Mouse (Mus musculus): Measurements from ENCODE around the gene Kirrel3. TPM values are rescaled to one million over a fixed set of nuclear protein-coding genes. Genes with fewer than 3 reads are reported as not detected.

Kirrel3 gene
- total RNA-seq, 2 experiments from 2014 or later: 0.88 to 1.1 TPM

DNA sequence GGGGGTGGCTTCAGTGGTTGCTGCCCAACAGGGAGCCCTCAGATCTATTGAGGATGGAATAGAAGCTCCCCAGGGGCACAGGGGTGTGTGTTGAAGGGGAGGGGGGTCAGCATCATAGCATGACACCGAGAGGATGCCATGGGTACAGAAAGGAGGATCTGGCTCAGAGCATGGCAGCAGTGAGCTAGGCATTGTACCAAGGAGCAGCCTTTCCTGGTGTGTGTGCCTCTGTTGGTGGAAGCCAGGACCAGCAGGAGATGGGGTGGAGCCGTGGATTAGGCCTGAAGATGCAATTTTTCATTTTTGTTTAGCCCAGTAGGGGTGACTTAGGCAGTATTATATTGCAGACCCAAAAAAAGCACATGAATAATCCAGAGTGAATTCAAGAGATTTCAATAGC lies 7.9 kb downstream of the Kirrel3 start:
- intact Hi-C loops (cut with DNase I; ENCODE audit: low total_unique reads): no loop called here
- no peak for DNase-seq

DNA sequence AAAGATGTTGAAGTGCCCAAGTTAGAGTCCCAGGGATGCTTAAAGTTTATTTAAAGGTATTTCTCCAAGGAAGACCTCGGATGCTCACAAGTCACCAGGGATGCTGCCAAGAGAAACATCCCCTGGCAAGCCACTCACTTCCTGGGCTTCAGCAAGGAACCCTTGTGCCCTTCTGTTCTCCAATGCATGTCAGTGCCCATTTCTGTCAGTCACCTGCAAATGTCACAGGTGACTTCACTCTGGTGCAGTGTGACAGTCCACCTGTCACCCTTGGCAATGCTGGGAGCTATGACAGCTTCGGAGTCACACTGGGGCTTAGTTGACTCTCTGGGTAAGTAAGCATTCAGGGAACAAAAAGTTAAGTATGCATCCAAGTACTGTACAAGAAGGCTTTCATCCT lies 12.4 kb downstream of the Kirrel3 start:
- no peak for DNase-seq
- intact Hi-C loops (cut with DNase I; ENCODE audit: low total_unique reads): loop anchor here (2.0 to 5.0 kb wide), 3 partner anchors 255 to 519 kb away; no protein-coding TSS in a partner anchor

DNA sequence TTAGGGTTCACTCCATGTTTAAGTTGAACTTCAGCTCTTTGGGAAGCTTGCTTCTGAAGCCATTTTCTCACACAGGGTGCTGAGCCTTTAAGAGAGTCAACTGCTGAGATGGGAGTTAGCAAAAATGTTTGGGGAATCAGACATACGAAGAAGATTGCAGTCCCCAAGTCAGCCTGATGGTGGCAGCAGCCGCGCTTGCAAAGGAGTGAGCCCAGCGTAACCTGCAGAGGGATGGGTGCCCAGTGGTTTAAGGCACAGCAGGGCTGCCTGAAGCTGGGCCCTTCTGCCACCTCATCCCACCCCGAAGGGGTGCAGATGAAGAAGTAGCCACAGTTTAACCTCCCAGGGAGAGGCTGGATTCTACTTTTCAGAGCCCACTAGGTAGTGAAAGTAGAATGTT lies 13.0 kb downstream of the Kirrel3 start:
- DNase-seq: peak; percentile 72
- intact Hi-C loops (cut with DNase I; ENCODE audit: low total_unique reads): loop anchor here (2.0 to 5.0 kb wide), 3 partner anchors 254 to 519 kb away; no protein-coding TSS in a partner anchor

DNA sequence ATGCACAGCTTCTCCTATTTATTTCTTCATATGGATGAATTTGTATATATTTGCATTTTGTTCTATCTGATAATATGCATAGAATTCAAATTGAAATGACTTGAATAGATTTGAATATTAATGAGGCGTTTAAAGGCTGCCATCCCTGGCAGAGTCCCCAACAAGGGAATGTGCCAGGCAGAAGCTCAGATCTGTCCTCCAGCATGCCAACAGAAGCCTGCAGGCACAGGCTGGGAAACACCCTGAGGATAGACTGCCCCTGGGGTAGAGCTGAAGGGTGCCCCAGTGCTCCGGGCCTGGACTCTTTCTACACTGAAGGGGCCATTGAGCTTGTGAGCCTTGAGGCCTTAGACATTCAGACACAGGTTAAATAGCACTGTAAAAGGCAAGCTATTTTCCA lies 21.5 kb downstream of the Kirrel3 start:
- DNase-seq: no peak
- intact Hi-C loops (cut with DNase I; ENCODE audit: low total_unique reads): no loop called here

DNA sequence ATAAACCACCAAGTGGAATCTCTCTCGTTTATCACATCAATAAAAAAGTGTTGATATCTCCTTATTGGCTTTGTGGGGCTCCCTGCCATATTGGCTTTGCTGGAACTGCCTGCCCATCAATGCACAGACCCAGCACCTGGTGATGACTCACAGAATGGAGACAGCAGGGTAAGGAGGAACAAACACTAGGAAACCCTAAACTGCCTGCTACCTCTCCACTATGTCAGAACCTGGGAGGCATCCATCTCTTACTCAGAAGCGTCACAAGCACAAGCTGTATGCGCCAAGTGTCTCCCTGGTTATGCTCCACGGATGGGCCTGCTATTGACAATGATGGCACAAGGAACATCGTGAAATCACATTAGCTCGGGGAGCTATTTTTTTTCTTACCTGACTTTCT lies 33.2 kb downstream of the Kirrel3 start:
- no peak for DNase-seq
- intact Hi-C loops (cut with DNase I; ENCODE audit: low total_unique reads): no loop called here

DNA sequence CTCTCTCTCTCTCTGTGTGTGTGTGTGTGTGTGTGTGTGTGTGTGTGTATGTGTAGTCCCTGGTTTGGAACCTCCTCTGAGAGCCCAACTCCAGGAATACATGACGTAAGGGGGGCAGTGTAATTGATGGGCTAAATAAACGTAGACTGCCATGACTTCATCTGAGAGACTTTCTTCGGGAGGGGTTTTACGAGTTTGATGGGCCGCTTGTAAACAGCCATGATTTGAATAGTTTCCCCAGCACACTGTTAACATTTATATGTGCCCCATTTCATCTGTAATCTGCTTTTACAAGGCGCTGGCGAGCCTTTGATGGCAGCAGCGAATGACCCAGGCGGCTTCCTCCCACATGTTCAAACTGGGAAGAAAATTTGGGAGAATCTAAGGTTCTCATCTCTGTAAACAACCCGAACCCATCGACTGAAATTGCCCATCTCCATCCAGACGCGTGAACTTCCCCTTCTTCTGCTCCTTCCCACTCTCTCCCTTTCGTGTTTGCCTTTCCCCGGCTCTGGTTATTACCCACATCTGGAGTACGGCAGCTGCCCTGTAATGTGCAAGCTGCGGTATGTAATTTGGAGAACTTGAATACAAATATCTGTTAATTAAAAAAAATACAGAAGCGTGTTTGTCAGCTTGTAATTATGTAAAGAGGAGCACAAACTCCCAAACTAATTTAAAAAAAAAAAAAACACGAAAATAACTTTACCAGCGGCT lies 34.7 kb downstream of the Kirrel3 start:
- intact Hi-C loops (cut with DNase I; ENCODE audit: low total_unique reads): no loop called here
- no peak for DNase-seq

DNA sequence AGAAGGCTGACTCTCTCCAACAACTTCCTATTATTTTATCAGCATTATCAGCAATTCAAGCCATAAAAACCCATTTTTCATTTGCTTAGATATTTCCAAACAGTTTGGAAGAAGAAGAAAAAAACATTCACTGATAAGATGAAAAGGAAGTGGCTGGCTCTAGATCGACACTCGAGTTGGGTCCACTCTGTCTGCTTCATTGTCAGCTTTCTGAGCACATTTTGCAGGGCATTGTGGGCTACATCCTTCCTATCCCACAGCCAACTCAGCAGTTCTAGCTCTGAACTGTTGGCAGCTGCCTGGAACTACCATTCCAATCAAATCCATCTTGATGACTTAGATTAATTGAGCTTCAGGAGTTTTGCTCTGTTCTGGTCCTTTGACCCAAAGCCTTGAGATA lies 40.0 kb downstream of the Kirrel3 start:
- intact Hi-C loops (cut with DNase I; ENCODE audit: low total_unique reads): no loop called here
- no peak for DNase-seq

DNA sequence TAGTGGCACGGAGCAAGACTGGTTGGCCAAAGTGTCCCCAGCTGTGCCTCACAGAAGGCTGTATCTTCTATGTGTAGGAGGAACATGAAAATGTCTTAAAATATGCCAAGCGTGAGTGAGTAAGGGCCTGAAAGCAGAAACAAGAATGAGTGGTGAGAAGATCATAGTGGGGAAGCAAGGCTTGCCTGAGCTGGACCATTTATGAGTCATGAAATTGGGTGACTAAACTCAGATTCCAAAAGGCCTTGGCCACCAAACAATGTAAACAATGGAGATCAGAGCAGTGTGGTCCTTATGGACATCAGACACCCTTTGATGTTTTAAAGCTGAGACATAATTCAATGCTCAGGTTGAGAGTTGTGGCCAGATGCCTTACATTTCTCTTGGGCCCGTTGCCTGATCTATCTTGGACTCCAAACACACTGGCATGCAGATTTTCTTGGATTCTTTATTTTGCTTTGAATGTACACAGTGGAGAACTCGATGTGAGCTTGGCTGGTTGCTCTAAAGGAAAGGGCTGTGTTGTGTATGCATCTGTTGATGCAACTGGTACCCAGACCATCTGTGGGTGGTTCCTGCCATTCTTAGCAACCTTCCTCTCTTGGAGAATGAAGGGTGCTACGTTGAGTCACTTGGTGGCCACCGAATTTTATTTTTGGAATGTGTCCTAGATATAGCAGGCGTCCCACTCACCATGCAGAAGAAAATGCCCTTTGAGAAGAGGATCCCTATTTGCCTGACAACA lies 53.1 kb downstream of the Kirrel3 start:
- no peak for DNase-seq
- intact Hi-C loops (cut with DNase I; ENCODE audit: low total_unique reads): no loop called here

DNA sequence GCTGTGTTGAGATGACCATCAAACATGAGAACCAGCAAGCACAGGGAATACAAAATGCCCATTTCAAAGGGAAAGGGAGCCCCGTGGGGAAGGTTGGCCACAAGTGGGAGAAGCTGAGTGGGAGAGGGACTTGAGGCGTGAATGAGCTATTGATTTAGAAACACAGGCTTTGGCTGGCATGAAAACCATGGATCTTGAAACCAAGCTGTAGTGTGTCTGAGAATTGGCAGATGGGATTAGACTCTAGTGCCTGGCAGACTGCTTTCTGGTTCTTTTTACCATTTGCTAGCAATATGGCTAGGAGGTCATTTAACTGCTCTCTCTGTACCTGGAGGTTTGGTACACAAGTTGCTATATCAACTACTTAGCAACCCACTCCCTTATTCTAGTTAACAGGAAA lies 56.2 kb downstream of the Kirrel3 start:
- DNase-seq: no peak
- intact Hi-C loops (cut with DNase I; ENCODE audit: low total_unique reads): no loop called here

DNA sequence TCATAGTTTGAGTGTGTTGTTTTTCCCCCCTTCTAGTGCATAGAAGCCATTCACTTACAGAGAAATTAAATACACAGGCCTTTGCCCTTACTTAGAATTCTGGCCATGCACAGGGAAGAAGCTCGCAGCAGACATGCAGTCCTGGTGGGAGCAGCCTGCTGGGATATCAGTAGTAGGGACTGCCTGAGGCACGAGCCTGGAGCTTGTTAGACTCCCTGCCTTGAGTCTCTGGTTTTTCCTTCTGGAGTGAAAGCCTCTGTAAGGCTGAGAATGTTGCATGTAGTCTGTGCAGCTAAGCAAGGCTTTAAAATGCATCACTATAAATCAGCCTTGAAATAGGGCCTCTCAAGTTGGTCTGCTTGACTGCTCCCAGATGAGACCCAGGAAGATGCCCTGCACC lies 70.0 kb downstream of the Kirrel3 start:
- no peak for DNase-seq
- intact Hi-C loops (cut with DNase I; ENCODE audit: low total_unique reads): no loop called here

DNA sequence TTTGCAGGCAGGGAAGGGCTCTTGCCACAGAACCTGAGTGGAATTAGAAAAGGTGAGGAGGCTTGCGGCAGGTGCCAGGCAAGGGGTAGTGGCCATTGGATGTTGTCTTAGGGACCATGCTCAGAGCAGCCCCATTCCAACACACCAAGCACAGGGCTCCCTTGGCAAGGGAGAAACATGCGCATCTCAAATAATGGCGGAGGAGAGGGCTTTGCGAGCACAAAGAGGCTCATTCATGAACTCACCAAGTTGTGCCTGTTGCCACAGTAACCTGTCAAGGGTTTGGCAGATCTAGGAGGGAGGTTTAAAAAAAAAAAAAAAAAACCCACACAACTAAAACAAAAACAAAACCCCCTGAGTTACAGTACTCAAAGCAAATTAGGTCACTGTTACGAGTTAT lies 72.2 kb downstream of the Kirrel3 start:
- intact Hi-C loops (cut with DNase I; ENCODE audit: low total_unique reads): no loop called here
- no peak for DNase-seq

DNA sequence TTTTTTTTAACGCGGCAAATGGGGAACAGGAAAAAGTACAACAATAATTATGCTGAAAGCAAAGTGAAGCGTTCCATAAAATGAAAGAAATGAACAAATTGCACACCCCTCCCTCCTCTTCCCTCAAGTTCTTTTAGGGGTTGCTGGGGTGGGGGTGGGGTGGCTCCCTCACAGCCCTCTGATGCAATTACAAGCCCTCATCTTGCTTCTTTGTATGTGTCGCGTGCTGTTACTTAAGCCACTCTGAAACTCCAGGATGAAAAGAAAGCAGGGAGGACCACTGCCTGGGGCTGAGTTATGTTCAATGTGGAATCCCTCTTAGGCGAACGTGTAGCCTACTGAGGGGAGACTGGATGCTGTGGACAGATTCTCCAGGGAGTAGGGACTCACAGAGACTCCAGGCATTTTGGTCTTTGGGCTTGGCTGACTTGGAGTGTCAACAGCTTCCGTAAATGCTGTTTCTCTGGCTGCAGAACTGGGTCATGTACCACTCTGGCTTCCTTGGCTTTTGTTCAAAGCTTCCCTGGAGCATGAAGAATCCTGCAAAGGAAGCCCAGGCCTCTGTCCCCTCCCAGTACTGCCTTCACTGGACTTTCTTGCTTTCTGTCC lies 72.7 kb downstream of the Kirrel3 start:
- no peak for DNase-seq
- intact Hi-C loops (cut with DNase I; ENCODE audit: low total_unique reads): no loop called here

DNA sequence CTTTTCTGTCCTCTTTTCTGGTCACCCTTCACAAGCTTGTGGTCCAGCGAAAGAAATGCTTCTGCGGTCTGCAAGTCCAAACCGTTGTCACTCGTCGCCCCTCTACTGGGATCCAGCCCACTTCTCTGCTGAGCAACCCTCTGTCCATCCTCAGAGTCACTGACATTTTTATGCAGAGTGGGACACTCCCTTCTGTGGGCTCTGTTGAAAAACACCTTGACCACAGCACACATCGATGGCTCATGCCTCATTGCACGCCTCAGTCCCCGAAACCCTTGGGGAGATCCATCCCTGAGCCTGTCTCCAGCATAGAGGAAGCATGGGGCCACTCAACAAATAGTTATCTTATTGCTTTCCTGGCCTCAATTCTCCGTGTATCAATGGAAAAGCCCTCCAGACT lies 73.4 kb downstream of the Kirrel3 start:
- no peak for DNase-seq
- intact Hi-C loops (cut with DNase I; ENCODE audit: low total_unique reads): no loop called here

DNA sequence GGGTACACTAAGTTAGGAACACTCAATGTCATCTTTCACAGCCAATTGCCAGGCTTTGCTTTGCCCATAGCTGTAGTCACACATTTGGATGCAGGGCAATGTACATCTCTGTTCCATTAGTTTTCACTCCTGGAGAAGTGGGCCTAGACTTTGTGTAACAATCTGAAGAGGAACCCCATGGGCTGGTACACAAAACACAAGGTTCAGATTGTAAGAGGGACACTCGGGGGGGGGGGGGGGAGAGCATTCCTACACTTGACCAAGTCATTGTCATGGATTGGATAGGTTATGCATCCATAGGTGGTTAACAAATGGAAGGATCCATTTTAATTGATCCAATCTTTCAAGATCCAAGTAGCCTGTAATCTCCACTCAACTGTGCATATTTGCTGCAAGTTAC lies 75.6 kb downstream of the Kirrel3 start:
- intact Hi-C loops (cut with DNase I; ENCODE audit: low total_unique reads): no loop called here
- DNase-seq: no peak

DNA sequence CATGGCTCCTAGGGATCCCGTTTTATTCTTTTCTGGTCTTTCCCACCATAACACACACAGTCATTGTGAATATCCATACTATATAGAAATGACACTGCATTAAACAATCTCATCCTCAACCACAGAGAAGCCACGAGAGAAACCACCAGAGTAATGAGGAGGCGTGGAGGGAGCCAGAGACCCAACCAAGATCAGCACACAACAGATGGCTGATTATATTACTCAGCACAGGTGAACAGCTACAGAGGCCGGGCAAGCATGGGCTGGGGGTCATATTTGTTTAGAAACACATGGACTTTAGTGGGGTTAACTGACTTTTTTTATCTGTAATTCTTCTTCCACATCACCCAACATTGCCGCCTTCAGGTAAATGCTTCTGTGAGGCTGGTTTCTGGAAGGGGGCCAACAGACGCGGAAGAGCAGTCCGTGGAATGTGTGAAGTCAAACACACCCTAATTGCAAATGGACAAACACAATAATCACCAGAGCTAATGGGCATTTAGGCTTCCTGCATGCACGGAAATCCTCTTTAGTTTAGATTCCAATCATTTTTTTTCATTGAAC lies 76.8 kb downstream of the Kirrel3 start:
- DNase-seq: no peak
- intact Hi-C loops (cut with DNase I; ENCODE audit: low total_unique reads): no loop called here

DNA sequence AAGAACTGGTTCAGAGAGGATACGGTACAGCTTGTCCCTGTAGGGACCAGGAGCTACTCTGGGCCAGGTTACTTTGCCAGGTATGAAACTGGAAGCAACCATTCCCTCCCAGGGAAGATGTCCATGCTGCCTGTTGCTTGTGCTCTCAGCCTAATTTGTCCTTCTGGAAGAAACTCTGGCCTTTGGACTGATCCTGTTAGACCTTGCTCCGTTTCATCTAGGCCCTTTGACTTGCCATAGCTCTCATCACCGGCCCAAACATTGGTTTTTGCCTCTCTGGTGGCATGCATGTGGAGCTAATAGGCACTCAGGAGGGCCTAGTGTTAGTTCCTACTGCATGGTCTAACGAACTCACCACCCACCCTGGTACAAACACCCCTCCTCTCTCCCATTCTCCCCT lies 88.2 kb downstream of the Kirrel3 start:
- intact Hi-C loops (cut with DNase I; ENCODE audit: low total_unique reads): no loop called here
- DNase-seq: no peak

DNA sequence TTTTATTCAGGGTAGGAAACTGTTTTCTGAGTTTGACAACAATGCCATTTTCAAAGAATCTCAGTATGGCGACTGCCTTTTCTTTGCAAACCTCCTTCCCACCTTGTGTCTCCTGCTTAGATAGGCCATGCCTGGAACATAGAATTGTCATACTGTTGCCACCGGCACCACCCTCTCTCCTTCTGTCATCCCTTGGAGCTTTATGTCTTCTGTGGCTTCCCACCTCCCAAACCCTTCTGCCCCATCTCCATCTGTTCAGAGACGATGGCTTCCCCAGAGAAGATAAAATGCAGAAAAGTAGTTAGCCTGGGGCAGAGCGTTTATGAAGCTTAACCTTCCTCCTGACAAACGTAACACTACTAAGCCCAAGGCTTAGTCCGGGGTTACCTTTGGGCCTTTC lies 88.9 kb downstream of the Kirrel3 start:
- intact Hi-C loops (cut with DNase I; ENCODE audit: low total_unique reads): no loop called here
- DNase-seq: no peak

DNA sequence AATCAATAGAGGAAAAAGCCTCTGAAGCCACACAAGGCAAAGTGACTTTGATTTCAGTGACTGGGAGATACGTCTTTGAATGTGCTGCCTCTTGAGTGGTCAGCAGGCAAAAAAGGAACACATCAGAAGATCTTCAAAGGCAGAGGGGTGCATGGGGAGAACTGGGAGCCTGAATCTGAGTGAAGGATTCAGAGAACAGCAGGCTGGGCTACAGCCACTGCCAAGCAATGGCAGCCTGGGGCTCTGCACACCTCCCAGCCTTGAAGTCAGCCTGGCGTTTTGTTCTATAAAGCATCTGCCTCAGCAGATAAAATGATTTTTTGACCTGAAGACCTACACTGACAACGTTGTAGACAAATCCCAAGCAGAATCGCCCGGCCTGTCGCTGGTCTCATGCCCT lies 93.5 kb downstream of the Kirrel3 start:
- intact Hi-C loops (cut with DNase I; ENCODE audit: low total_unique reads): no loop called here
- no peak for DNase-seq

DNA sequence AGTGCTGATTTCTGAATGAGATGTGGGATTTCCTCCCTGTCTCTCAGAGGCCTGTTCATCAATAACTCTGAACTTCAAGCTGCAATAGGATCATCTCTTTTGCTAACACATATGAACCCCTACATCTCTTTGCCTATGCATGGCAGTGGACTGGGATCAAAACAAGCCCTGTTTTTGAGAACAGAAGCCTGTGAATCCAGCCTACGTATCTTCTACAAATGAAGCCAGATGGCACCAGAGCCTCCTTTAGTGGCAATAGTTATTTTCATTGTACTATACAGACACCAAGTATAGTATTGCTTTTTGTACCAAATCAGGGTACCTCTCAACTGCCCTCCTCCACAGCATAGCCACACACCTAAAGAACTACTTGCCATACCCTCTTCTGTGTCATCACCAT lies 94.4 kb downstream of the Kirrel3 start:
- no peak for DNase-seq
- intact Hi-C loops (cut with DNase I; ENCODE audit: low total_unique reads): no loop called here

DNA sequence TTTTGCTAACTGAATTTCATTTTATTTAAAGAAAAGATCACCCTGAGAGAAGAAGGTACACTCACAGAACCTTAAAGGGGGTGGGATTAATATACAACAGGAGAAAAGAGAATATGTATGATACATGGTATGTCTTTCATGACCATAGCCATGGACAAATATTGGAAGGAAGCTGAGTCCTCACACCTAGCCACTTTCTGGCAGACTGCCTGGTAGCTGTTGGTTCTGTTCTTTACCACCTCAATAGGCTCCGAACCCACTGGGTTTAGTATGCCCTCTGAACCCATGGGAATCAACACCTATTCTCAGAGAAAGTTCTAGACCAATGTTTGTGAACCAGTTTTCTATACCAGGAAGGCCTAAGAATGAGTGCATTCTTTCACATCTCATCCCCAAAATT lies 96.8 kb downstream of the Kirrel3 start:
- no peak for DNase-seq
- intact Hi-C loops (cut with DNase I; ENCODE audit: low total_unique reads): no loop called here

DNA sequence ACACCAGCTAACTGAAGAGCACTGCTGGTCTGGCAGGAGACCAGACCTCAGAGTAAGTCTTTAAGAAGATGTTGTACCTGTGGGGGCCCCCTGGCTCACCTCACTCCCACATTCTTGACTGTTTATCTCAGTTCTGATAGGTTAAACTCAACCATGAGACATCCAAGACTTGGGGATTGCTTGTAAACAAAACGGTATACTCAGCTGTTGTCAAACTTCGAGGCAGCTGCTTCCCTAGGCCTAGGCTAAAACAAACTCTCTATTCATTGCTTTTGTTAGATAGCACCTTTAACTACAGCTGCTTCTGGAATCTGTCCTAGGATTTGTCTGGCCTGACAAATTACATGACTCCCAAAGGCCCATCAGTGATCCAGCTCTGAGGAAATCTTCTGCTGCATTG lies 99.8 kb downstream of the Kirrel3 start:
- intact Hi-C loops (cut with DNase I; ENCODE audit: low total_unique reads): no loop called here
- no peak for DNase-seq
